Mouse (Mus musculus): ENCODE data around the gene Olfr65.

DNA sequence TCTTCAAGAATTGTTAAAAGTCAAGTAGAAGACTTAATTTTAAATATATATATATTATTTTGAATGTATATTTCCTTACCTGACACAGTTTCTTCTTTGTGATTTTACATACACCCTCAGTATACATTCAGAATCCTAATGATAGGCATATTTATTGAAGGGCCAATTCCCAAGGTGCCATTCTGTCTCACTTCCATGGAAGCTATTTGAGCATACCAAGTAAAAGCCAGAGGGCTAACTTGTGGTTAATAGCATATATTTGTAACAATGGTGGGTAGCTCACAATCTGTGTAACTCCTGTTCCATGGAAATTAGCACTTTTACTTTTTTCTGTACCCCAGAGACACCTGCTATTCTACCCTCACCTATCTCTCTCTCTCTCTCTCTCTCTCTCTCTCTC, 17.1 kb upstream of the Olfr65 start, which contains the start of gene Olfr66:
- TF ChIP-seq CTCF (IDR thresholded peaks at IDR 0.05) (no peak), EP300 (IDR thresholded peaks at IDR 0.05) (no peak)

Data from lung, postnatal 0 days (tissue).